Mouse (Mus musculus): ENCODE measurements at regions not wholly inside any gene's neighbourhood (a gene's known extent, or its start where the extent isn't known, plus 50 kb on each side); places are given as distances from the start of the nearest gene placed in this dataset.

DNA sequence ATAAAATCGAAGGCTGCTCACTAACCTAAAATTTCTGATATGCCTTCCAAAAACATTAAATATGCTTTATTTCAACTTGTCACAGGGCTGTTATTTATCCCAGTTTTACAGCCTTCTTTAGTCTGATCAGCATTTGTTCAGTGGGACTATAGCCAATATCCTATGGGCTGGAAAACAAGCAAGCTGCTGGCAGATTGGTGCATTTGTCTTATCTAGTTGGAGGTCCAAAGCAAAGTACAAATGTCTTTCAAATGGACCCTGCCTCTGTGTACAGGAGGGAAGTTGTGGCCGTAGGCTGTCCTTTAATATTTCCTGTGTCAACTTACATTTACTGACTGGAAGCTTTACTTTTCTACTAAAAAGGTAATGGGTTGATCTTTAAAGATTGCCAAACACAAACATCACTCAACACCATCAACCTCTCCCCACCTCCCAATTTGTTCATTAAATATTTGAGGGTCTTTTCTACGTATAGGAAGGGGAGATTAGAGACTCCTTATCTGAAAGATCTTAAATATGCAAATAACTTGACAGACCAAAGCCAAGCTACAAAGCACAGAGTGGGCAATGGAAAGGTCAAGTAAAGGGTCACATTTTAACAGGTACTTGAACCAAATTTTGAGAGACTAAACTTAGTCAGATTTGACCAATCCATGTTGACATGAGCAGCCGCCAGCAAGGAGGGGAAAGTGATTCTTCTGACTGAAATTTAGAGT, 233.4 kb downstream of the Gm11232 start:
- Histone ChIP-seq H3K4me2 (ENCODE audit: low read length) (no peak overlapping the region), H3K27me3 (ENCODE audit: control insufficient read depth, insufficient read depth, low read depth, low read length) (no peaks in the 10 kb centered on the region), H3K4me1 (ENCODE audit: control insufficient read depth, insufficient read depth, low read length) (peaks cover 3% of the 10 kb centered on the region), H3K36me3 (ENCODE audit: control insufficient read depth, insufficient read depth, low read length) (no peaks in the 10 kb centered on the region), H3K27ac (ENCODE audit: low read length) (no peak overlapping the region), H3K9ac (ENCODE audit: low read depth, low read length) (no peak overlapping the region), H3K4me3 (ENCODE audit: low read depth, low read length) (no peak overlapping the region), H3K9me3 (replicated peaks; ENCODE audit: control insufficient read depth, low read length, poor library complexity, severe bottlenecking) (no peaks in the 10 kb centered on the region)
- ATAC-seq: no peak
- WGBS: 76% methylated on average over 4 of the region's 4 CpGs

DNA sequence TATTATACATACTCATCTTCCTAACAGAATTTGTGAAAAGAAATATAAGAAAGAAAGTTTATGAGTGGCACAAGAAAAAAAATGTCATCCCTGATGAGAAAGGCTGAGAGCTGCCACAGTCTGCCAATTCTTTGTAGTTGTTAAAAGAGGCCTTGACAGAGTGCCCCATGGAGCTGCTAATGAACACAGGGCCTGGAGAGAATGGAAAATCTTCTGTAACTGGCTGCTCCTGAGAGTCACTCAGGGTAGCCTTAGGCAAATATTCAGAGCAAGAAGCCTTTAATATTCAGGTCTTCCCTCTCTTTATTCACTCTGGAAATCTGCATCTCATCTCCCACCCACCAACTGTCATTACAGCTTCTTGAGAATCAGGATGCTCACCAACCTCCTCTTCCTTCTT, 237.0 kb downstream of the Gm11232 start:
- H3K9ac ChIP-seq (ENCODE audit: low read depth, low read length): no peak overlapping the region
- no peak overlapping the region for H3K4me3 ChIP-seq (ENCODE audit: low read depth, low read length)
- peaks cover 3% of the 10 kb centered on the region for H3K4me1 ChIP-seq (ENCODE audit: control insufficient read depth, insufficient read depth, low read length)
- H3K27ac ChIP-seq (ENCODE audit: low read length): no peak overlapping the region
- H3K27me3 ChIP-seq (ENCODE audit: control insufficient read depth, insufficient read depth, low read depth, low read length): no peaks in the 10 kb centered on the region
- no peaks in the 10 kb centered on the region for H3K36me3 ChIP-seq (ENCODE audit: control insufficient read depth, insufficient read depth, low read length)
- no peaks in the 10 kb centered on the region for H3K9me3 ChIP-seq (replicated peaks; ENCODE audit: control insufficient read depth, low read length, poor library complexity, severe bottlenecking)
- no peak overlapping the region for H3K4me2 ChIP-seq (ENCODE audit: low read length)
- ATAC-seq: peak; percentile 56

DNA sequence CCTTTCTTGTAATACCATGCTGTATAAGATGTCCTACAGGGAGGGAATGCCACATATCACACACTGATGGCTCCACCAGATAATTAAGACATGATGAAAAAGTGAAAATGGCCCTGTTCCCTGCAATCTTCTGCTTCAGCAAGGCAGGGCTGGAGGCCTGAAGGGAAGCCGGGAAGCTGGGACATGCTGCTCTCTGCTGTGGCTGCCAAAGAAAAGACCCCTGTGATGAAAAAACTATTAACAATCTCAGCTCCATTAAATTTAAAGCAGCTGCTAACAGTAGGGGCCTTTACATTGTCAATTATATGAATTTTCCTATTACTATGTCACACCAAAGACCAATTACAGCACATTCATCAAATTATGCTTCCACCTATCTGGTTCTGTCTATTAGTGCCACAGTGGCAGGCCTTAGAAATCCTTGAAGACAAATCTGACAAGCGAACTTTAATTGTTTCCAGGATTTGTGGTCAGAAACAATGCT, 239.8 kb downstream of the Gm11232 start:
- Histone ChIP-seq H3K4me1 (ENCODE audit: control insufficient read depth, insufficient read depth, low read length) (peaks cover 3% of the 10 kb centered on the region), H3K4me2 (ENCODE audit: low read length) (no peak overlapping the region), H3K27me3 (ENCODE audit: control insufficient read depth, insufficient read depth, low read depth, low read length) (no peaks in the 10 kb centered on the region), H3K9ac (ENCODE audit: low read depth, low read length) (no peak overlapping the region), H3K27ac (ENCODE audit: low read length) (no peak overlapping the region), H3K9me3 (replicated peaks; ENCODE audit: control insufficient read depth, low read length, poor library complexity, severe bottlenecking) (no peaks in the 10 kb centered on the region), H3K4me3 (ENCODE audit: low read depth, low read length) (no peak overlapping the region), H3K36me3 (ENCODE audit: control insufficient read depth, insufficient read depth, low read length) (no peaks in the 10 kb centered on the region)
- peak; percentile 60; the same call in 1 of the 2 replicates for ATAC-seq
- WGBS: 37% methylated on average over 2 of the region's 2 CpGs

DNA sequence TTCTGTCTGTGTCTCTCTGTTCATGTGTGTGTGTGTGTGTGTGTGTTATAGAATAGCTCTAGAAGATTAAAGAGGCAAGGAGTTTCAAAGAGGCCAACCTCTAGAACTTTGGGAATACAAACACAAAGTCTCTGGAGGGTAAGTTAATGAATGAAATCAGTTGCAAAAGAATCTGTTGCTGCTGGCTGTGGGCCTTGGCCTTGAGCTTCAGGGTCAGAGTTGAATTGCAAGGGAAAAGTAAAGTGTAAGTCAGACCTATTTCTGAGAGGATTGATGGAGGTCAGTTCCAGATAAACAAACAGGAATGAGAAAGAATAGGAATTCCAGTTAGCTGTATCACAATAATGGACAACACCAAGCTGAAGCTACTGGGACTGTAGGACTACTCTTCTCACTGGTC, 250.9 kb downstream of the Gm11232 start:
- no peak overlapping the region for H3K4me2 ChIP-seq (ENCODE audit: low read length)
- no peaks in the 10 kb centered on the region for H3K9me3 ChIP-seq (replicated peaks; ENCODE audit: control insufficient read depth, low read length, poor library complexity, severe bottlenecking)
- no peaks in the 10 kb centered on the region for H3K36me3 ChIP-seq (ENCODE audit: control insufficient read depth, insufficient read depth, low read length)
- no peaks in the 10 kb centered on the region for H3K4me1 ChIP-seq (ENCODE audit: control insufficient read depth, insufficient read depth, low read length)
- ATAC-seq: no peak
- no peaks in the 10 kb centered on the region for H3K27me3 ChIP-seq (ENCODE audit: control insufficient read depth, insufficient read depth, low read depth, low read length)
- H3K4me3 ChIP-seq (ENCODE audit: low read depth, low read length): no peak overlapping the region
- H3K27ac ChIP-seq (ENCODE audit: low read length): no peak overlapping the region
- no peak overlapping the region for H3K9ac ChIP-seq (ENCODE audit: low read depth, low read length)

GRCm38 (mm10) chr4:71489788-71490187, 268.0 kb downstream of the Gm11232 start:
- whole genome bisulfite sequencing: 96% methylated on average over 2 of the region's 2 CpGs
- Histone ChIP-seq H3K4me2 (ENCODE audit: low read length) (no peak overlapping the region), H3K9ac (ENCODE audit: low read depth, low read length) (no peak overlapping the region), H3K36me3 (ENCODE audit: control insufficient read depth, insufficient read depth, low read length) (no peaks in the 10 kb centered on the region), H3K27me3 (ENCODE audit: control insufficient read depth, insufficient read depth, low read depth, low read length) (no peaks in the 10 kb centered on the region), H3K9me3 (replicated peaks; ENCODE audit: control insufficient read depth, low read length, poor library complexity, severe bottlenecking) (no peaks in the 10 kb centered on the region), H3K4me1 (ENCODE audit: control insufficient read depth, insufficient read depth, low read length) (peaks cover 9% of the 10 kb centered on the region), H3K27ac (ENCODE audit: low read length) (no peak overlapping the region), H3K4me3 (ENCODE audit: low read depth, low read length) (no peak overlapping the region)
- ATAC-seq: no peak

- Histone ChIP-seq H3K36me3 (ENCODE audit: control insufficient read depth, insufficient read depth, low read length) (no peaks in the 10 kb centered on the region), H3K27me3 (ENCODE audit: control insufficient read depth, insufficient read depth, low read depth, low read length) (no peaks in the 10 kb centered on the region), H3K9me3 (replicated peaks; ENCODE audit: control insufficient read depth, low read length, poor library complexity, severe bottlenecking) (no peaks in the 10 kb centered on the region), H3K4me1 (ENCODE audit: control insufficient read depth, insufficient read depth, low read length) (peaks cover 12% of the 10 kb centered on the region), H3K9ac (ENCODE audit: low read depth, low read length) (no peak overlapping the region), H3K27ac (ENCODE audit: low read length) (no peak overlapping the region), H3K4me2 (ENCODE audit: low read length) (no peak overlapping the region), H3K4me3 (ENCODE audit: low read depth, low read length) (no peak overlapping the region)
- WGBS: 26% methylated on average over 2 of the region's 2 CpGs
- ATAC-seq: no peak
Measured at GRCm38 (mm10) chr4:71488663-71489161, 269.1 kb downstream of the Gm11232 start.

- H3K9ac ChIP-seq (ENCODE audit: low read depth, low read length): no peak overlapping the region
- no peak overlapping the region for H3K27ac ChIP-seq (ENCODE audit: low read length)
- H3K4me2 ChIP-seq (ENCODE audit: low read length): no peak overlapping the region
- ATAC-seq: no peak
- no peak overlapping the region for H3K4me3 ChIP-seq (ENCODE audit: low read depth, low read length)
- no peaks in the 10 kb centered on the region for H3K27me3 ChIP-seq (ENCODE audit: control insufficient read depth, insufficient read depth, low read depth, low read length)
- no peaks in the 10 kb centered on the region for H3K36me3 ChIP-seq (ENCODE audit: control insufficient read depth, insufficient read depth, low read length)
- H3K4me1 ChIP-seq (ENCODE audit: control insufficient read depth, insufficient read depth, low read length): peaks cover 15% of the 10 kb centered on the region
- H3K9me3 ChIP-seq (replicated peaks; ENCODE audit: control insufficient read depth, low read length, poor library complexity, severe bottlenecking): no peaks in the 10 kb centered on the region
- WGBS: 89% methylated on average over 9 of the region's 9 CpGs
Measured at GRCm38 (mm10) chr4:71488059-71488458, 269.7 kb downstream of the Gm11232 start.

DNA sequence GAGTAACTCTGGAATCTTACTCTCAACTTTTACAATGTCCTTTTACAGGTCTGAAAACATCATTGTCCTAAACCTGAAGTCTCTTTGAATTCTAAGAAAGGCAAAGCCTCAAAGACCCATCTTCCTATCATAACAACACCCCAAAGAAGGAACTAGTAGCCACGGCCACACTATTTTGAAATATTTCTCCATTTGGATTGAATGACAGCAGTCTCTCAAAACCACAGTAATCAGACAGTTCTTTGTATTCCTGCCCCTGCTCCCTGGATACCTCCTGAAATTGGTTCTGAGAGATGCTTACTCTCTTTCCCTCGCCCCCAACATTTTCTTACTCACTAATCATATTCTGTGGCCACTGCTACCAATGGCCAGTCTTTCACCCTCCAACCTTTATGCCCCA, 276.8 kb downstream of the Gm11232 start:
- Histone ChIP-seq H3K4me1 (ENCODE audit: control insufficient read depth, insufficient read depth, low read length) (peaks cover 15% of the 10 kb centered on the region), H3K36me3 (ENCODE audit: control insufficient read depth, insufficient read depth, low read length) (no peaks in the 10 kb centered on the region), H3K27ac (ENCODE audit: low read length) (no peak overlapping the region), H3K4me2 (ENCODE audit: low read length) (no peak overlapping the region), H3K4me3 (ENCODE audit: low read depth, low read length) (no peak overlapping the region), H3K9me3 (replicated peaks; ENCODE audit: control insufficient read depth, low read length, poor library complexity, severe bottlenecking) (no peaks in the 10 kb centered on the region), H3K27me3 (ENCODE audit: control insufficient read depth, insufficient read depth, low read depth, low read length) (no peaks in the 10 kb centered on the region), H3K9ac (ENCODE audit: low read depth, low read length) (no peak overlapping the region)
- no peak for ATAC-seq
- WGBS: 81% methylated on average over 2 of the region's 2 CpGs

- no peaks in the 10 kb centered on the region for H3K9me3 ChIP-seq (replicated peaks; ENCODE audit: control insufficient read depth, low read length, poor library complexity, severe bottlenecking)
- no peak overlapping the region for H3K27ac ChIP-seq (ENCODE audit: low read length)
- H3K4me1 ChIP-seq (ENCODE audit: control insufficient read depth, insufficient read depth, low read length): no peaks in the 10 kb centered on the region
- H3K4me2 ChIP-seq (ENCODE audit: low read length): no peak overlapping the region
- no peak for ATAC-seq
- no peak overlapping the region for H3K4me3 ChIP-seq (ENCODE audit: low read depth, low read length)
- H3K36me3 ChIP-seq (ENCODE audit: control insufficient read depth, insufficient read depth, low read length): no peaks in the 10 kb centered on the region
- H3K27me3 ChIP-seq (ENCODE audit: control insufficient read depth, insufficient read depth, low read depth, low read length): no peaks in the 10 kb centered on the region
- H3K9ac ChIP-seq (ENCODE audit: low read depth, low read length): no peak overlapping the region
Measured at GRCm38 (mm10) chr4:71470580-71470979, 287.2 kb downstream of the Gm11232 start.
